Mouse (Mus musculus): ENCODE measurements around the gene Cpt2. TPM values are rescaled to one million over a fixed set of nuclear protein-coding genes. Genes with fewer than 3 reads are reported as not detected.

Gene Cpt2
- polyA plus RNA-seq, 1 experiment = 87.7 TPM

DNA sequence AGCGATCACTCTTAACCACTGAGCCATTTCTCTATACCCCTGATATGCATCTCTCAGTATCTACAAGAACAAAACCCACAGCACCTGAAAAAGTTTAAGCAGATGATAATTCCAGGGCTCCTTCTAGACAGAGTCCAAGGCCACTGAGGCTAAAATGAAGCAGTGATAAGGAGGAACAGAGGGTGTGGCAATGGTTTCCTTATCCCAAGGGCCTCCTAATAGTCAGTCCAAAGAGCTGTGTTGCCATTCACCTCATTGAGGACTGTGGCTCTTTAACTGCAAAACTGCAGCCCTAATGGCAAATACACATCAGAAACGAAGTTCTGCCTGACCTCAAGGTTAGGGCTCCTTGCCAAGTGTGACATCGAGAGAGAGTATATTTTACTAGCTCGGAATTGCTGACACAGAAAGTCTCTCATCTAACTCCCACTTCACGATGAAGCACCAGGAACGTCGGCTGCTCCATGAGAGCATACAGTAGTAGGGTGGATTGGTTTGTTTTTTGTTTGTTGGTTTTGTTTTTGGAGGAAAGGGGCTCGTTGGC lies 2.2 kb downstream of the Cpt2 start:
- DNase-seq (ENCODE audit: low read depth) = no peak

DNA sequence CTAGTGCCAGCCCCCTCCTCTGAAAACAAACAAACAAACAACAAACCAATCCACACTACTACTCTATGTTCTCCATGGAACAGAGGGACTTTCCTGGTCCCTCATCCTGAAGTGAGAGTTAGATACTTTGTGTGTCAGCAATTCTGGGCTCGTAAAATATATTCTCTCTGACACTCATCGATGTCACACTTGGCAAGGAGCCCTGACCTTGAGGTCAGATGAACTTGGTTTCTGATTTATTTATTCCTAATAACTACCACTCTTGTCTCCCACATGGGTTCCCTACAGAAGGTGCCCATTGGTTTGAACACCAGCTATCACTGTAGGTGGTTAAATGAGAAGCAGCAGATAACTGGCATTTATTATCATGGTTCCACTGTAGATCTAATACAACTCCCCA lies 3.1 kb downstream of the Cpt2 start:
- no peak for DNase-seq (ENCODE audit: low read depth)

DNA sequence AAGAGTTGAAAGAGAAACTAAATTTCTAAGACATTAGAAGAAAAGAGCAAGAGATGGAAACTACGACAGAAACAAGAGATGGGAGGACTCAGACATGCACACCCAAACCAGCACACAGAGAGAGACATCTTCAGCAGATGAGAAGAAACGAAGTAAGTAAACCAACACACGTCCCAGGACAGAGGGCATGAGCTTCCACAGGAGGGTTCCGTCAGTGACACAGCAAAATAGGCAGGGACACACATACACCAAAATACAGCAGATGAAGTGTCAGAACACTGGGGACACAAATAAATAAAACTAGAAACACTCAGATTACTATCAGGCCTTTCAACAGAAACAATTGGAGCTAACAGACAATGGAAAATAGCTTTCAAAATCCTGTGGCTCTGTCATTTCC lies 13.4 kb downstream of the Cpt2 start:
- no peak for DNase-seq (ENCODE audit: low read depth)

DNA sequence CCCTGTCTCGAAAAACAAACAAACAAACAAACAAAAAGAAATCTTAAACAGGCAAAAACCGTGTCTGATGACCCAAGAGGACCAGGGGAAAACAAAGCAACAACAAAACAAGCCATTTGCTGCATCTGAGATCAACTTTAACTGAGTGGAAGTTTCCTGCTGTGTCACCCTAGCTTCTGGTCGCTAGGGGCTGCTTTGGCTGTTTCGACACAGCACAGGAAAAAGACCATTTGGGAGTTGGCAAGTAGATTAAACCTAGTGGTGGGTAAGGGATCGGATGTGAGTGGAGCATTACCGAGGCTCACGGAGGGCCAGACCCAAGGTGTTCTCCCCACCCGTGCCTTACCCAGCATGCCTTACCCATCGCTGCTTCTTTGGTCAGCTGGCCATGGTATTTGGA lies 16.8 kb downstream of the Cpt2 start:
- DNase-seq (ENCODE audit: low read depth) = no peak

DNA sequence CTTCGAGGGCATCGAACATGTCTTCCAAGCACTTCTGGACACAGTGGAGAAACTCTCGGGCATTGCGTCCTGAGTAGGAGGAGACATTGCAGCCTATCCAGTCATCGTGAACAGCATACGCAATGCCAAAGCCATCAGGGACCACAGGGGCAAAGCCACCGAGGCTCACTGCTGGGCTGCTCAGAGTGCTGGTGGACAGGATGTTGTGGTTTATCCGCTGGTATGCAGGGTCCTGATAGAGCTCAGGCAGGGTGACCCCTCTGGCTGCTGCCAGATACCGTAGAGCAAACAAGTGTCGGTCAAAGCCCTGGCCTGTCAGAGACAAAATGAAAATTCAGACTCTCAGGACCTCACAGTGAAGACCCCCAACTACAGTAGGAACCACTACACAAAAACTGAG lies 19.2 kb downstream of the Cpt2 start:
- no peak for DNase-seq (ENCODE audit: low read depth)

DNA sequence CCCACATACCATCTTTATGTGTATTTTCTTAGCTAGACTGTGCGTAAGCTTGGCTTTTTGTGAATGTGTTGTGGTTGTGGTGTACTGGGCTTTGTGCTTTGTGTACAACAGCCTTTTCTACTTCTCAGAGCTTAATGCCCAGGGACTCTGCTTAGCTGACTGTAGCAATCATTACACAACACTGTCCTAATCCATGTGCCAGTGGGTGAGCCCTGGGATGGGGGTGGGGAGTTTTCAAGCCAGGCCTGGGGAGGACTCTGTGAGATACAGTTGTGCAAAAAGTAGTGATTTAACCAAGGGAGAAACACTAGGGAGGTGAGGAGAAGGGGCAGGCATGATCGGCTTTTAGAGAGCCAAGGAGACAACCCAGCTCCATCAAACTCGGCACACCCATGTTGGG lies 23.2 kb downstream of the Cpt2 start:
- DNase-seq (ENCODE audit: low read depth) = no peak

DNA sequence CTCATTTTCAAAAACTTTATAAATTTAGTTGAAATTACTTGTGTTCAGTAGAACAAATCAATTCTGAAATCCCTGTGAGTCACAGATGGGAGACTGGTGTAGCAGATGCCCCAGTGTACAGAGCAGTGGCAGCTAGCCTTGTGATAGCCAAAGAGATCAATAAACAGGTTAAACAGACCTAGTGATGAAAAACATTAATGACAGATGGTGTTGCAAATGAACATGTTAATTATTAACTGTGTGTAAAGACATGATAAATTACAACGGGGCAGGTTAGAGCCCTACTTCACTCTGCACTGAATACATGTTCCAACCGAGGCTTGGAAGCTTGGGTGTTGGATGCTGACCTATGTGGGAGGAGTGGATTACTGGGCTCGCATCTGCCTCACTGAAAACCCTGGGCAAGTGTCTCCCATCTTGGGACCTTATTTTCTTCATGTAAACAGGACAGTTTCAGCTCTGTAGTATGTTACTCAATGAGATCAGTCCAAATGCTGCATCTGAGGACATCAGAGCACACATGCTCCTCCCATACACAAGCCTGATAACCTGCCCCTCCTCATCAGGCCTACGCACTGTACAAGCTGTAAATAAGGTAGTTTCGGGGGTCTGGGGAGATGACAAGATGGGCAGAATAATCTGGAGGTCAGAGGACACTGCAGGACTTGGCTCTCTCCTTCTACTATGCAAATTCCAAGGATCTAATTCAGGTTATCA lies 24.0 kb downstream of the Cpt2 start:
- DNase-seq (ENCODE audit: low read depth) = no peak

DNA sequence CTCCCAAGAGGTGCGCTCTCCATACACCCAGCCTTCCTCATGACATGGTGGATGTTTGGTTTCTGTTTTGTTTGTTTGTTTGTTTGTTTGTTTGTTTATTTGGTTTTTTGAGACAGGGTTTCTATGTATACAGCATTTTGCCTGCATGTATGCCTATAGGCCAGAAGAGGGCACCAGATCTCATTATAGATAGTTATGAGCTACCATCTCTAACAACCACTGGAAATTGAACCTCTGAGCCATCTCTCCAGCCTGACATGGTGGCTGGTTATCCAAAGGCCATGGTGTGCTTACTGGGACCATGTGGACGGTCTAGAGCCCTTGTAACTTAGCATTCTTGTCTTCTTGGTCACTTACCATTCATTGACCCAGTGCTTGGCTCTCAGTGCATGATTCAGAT lies 30.7 kb downstream of the Cpt2 start:
- DNase-seq (ENCODE audit: low read depth) = no peak

DNA sequence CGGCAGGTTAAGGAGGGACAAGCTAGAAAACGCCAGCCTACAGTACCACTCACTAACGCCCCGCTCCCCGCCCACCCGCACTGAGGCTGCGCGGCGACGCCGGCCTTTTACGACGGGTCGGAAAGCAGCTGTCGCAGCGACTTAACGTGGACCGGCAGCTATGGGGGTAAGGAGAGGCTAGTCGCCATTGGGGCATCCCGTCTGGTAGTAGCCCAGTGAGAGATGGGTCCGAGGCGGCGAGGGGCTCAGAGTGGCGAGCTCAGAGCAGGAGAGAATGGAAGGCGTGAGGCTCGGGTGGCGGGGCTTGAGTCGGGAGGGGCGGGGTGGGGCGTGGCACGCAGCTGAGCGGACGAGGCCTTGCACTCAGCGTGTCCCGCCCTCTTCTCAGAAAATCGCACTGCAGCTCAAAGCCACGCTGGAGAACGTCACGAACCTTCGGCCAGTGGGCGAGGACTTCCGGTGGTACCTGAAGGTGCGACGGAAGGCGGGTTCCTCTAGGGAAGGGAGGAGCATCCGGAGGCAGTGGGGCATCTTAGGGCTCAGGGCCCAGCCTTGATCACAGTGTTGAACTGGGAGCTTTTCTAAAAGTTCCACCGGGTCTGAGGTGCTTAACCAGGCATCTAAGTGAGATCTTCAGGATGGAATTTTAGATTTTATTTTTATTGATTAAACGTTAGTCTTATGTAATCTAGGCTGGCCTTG lies 33.5 kb downstream of the Cpt2 start, which contains the start of gene 0610037L13Rik:
Gene 0610037L13Rik, plus strand, starts transcription at position 83 of the 702 bp plus-strand sequence.
- DNase-seq (ENCODE audit: low read depth) = peak; percentile 78

DNA sequence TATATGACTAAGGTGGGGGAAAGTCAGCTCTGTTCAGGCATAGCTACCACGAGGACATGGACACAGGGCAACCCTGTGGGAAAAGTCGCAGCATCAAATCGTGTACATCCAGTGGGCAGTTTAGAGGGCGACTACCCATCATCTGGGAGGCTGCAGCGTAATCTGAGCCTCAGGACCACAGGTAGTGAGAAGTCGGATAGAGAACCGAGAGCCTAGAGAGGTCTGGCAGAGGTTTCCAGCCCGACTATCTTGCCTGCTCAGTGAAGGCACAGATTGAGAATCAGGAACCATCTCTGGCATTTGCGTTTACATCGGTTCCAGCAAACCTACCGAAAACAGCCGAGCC lies 34.1 kb downstream of the Cpt2 start:
- DNase-seq (ENCODE audit: low read depth) = no peak

DNA sequence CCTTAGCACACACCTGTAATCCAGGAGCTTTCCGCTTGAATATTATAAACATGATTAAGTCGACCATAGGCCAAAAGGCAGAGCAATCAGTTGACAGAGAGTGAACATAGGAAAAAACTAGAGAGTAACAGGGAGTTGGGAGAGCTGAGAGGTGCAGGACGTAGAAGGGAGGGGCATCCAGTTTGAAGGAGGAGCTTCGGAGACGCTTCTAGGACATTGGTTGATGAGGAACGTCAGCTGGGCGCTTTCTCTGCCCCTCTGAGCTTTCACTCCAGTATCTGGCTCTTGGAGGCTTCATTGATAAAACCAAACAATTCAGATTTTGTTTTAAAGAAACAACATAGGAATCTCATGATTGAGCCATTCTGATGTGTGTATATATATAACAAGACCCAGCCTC lies 37.0 kb downstream of the Cpt2 start:
- DNase-seq (ENCODE audit: low read depth) = no peak

DNA sequence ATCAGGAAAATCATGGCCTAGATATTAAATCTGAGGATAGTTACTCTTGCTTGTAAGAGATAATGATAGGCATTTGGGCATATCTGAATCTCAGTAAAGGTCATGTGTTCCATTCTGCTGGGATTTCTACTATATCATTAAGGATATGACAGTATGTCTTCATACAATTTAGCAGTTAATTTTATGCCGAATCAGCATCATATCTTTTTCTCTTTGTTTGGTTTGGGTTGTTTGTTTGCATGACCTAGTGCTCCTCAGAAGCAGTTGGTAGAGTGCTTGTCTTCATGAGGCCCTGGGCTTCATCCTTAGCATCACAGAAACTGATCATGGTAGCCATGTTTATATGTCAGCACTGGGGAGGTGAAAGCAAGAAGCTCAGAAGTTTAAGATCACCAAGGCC lies 41.8 kb downstream of the Cpt2 start:
- no peak for DNase-seq (ENCODE audit: low read depth)

DNA sequence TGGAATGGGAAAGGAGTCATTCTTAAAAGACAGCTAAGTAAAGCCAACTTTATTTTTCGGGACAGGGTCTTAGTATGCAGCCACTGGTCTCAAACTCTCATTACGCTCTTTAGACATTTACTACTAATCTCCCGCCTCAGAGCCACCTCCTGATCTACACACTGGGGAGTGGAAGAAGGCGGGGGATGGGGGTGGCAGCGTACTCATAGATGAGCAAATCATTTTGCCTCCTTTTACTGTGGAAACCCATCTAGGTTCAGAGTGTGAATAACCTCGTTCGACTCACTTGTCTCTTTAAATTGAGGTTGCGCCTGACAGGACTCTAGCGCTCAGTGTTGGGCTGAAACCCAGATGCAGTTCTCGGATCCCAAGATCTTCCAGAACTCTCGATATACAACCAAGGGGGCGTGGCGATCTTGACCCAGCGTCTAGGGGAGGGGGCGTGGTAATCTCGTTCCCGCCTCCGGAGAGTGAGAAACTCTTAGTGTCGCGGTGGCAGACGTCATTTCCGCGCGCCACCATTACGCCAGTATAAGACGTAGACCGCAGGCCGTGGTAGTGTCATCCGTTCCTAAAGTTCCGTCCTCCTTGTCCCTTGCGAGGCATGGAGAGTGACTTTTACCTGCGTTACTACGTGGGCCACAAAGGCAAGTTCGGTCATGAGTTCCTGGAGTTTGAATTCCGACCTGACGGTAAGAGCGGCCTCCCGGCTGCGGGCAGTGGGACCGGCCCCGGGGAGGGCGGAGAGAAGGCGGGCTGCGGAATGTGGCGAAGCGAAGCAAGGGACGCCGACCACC lies 44.0 kb downstream of the Cpt2 start, which contains the start of gene Magoh:
Gene Magoh, plus strand, starts transcription at position 502 of the 797 bp plus-strand sequence.
- DNase-seq (ENCODE audit: low read depth) = peak; percentile 44

DNA sequence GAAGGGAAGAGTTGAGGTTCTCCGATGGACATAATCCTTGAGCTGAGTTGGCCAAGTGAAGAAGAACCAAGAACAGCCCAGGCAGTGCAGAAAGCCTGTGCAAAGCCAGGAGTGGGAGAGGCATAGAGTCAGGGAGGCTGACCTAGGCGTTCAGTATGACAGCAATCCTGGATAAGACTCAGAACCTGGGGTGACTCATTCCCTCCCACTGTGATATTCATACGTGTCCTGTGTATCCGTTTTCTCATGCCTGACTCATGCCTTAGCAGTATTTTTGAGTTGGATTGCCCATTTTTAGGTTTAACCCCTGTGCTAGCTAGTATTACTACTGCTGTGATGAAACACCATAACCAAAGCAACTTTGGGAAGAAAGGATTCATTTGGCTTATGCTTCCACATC lies 58.5 kb downstream of the Cpt2 start:
- DNase-seq (ENCODE audit: low read depth) = no peak

DNA sequence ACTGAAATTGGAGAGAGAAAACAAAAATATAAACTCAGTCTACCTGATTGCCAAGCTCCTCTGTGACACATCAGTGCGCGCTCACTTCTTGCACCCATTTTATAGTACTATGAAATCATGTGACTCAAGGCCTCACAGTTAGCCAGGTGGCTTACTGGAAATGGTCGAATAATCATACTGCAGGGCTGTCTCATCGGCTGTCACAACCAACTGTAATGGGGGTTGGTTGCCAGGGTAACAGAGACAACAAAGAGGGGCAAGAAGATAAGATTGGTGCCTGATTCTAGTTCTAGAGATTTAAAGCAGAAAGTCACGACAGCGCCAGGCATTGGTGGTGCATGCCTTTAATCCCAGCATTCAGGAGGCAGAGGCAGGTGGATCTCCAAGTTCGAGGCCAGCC lies 64.4 kb downstream of the Cpt2 start:
- DNase-seq (ENCODE audit: low read depth) = no peak

DNA sequence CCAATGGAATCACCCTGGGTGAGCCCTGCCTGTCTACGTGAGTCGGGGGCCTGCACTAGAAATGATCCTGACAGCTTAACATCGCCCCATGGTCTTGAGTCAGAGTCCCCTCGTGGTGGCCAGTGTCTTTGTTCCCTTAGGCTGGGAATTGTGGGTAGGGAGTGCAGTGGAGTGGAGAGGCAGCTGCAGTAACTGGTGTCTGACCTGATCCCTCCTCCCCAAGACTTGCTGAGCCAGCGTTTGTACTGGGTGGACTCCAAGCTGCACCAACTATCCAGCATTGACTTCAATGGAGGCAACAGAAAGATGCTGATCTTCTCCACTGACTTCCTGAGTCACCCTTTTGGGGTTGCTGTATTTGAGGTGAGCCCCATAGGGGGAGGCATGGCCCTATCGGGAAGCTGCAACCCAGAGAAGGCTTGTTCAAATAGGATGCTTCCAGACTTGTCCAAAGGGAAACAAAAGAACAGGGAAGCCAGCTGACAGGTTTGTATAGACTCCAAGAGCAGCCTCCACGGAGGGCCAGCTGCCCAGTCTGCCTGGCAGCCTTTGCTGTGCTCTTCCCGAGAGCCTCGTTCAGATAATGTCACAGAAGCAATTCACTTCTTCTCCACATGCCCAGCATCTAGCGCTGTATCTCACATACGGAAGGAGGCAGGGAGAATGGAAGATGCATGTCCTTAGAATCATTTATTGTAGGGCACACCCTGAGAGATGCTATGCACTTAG lies 66.3 kb downstream of the Cpt2 start:
- no peak for DNase-seq (ENCODE audit: low read depth)

Other genes with a start within 250 kb of the Cpt2 start
- gene Dmrtb1, start 239.4 kb downstream of the Cpt2 start, polyA plus RNA-seq (2012; rRNA removed) = 3.9 and 6.7 TPM in 2 replicates
- gene Lrp8, start 121.3 kb downstream of the Cpt2 start, polyA plus RNA-seq (2012; rRNA removed) = 7.6 and 9.3 TPM in 2 replicates
- 29.9 and 38.0 TPM in 2 replicates for gene Magoh, start 43.9 kb downstream of the Cpt2 start, polyA plus RNA-seq (2012; rRNA removed)
- gene 0610037L13Rik, start 33.8 kb downstream of the Cpt2 start, polyA plus RNA-seq (2012; rRNA removed) = 41.0 and 46.9 TPM in 2 replicates
- 0.19 and 0.27 TPM in 2 replicates for gene Slc1a7, start 44.7 kb upstream of the Cpt2 start, polyA plus RNA-seq (2012; rRNA removed)
- gene Podn, start 172.8 kb upstream of the Cpt2 start, polyA plus RNA-seq (2012; rRNA removed) = 48.5 and 74.4 TPM in 2 replicates
- 446 and 537 TPM in 2 replicates for gene Scp2, start 221.4 kb upstream of the Cpt2 start, polyA plus RNA-seq (2012; rRNA removed)
- gene Echdc2, start 241.8 kb upstream of the Cpt2 start, polyA plus RNA-seq (2012; rRNA removed) = 149 and 228 TPM in 2 replicates